Comparison of ENCODE assay signal across 12 mouse cellular contexts in the genomic region with DNA sequence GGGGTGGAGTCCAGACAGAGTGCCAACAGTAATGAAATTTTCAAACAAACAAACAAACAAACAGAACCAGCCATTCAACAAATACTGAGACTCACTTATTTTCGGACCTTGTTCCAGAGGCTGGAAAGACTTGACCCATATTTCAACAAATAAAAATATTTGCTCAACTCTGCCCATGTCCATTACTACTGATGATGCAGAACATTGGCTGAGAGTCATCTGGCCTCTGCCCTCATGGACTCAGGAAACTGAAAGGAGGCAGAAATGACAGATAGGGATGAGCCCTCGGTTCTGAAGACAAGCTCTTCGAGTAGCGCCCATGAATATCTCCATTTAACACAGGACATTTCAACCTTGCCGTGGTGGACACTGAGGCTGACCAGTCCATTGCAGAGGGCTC. TPM values are rescaled to one million over a fixed set of nuclear protein-coding genes. Genes with fewer than 3 reads are reported as not detected.
A peak's percentile ranks its signal among the peaks of the same experiment; 100 is the strongest.
DNase-seq lines count a peak whose midpoint lies in the region; ATAC-seq and TF ChIP-seq lines count a peak whose summit lies in the region.
"Had no signal": no experiment of that assay in that cellular context is flagged by ENCODE, and none has a peak within 500 bp of the region (broad histone marks: within the 10 kb centered on the region; RNA-seq: fewer than 3 reads in every experiment).

No protein-coding gene starts in this region.

- no peaks in the 10 kb centered on the region for H3K27me3 ChIP-seq in heart, embryonic 12.5 days (replicated peaks)
- no peaks in the 10 kb centered on the region for H3K27me3 ChIP-seq in lung, embryonic 16.5 days (ENCODE audit: control insufficient read depth, insufficient read depth, low read depth, low read length)
- H3K27me3 ChIP-seq in embryonic facial prominence, embryonic 15.5 days = no peaks in the 10 kb centered on the region
- H3K27me3 ChIP-seq in stomach, embryonic 14.5 days (ENCODE audit: control insufficient read depth, insufficient read depth, low read length) = no peaks in the 10 kb centered on the region
- H3K27me3 ChIP-seq in hindbrain, embryonic 16.5 days (replicated peaks; ENCODE audit: control insufficient read depth, insufficient read depth, low read length) = no peaks in the 10 kb centered on the region
- H3K27me3 ChIP-seq: CH12.LX; forebrain, embryonic 13.5 days had no signal

- H3K9ac ChIP-seq in heart, embryonic 12.5 days = no peak overlapping the region
- no peak overlapping the region for H3K9ac ChIP-seq in lung, embryonic 16.5 days (ENCODE audit: low read length)
- H3K9ac ChIP-seq in embryonic facial prominence, embryonic 15.5 days = no peak overlapping the region
- no peak overlapping the region for H3K9ac ChIP-seq in stomach, embryonic 14.5 days (replicated peaks; ENCODE audit: low read depth, low read length)
- no peak overlapping the region for H3K9ac ChIP-seq in hindbrain, embryonic 16.5 days (ENCODE audit: low read depth, low read length)
- H3K9ac ChIP-seq: forebrain, embryonic 13.5 days had no signal

- H3K4me2 ChIP-seq in heart, embryonic 12.5 days = no peak overlapping the region
- no peak overlapping the region for H3K4me2 ChIP-seq in lung, embryonic 16.5 days (ENCODE audit: low read depth, low read length)
- no peak overlapping the region for H3K4me2 ChIP-seq in embryonic facial prominence, embryonic 15.5 days (replicated peaks)
- no peak overlapping the region for H3K4me2 ChIP-seq in stomach, embryonic 14.5 days (replicated peaks; ENCODE audit: low read depth, low read length)
- no peak overlapping the region for H3K4me2 ChIP-seq in hindbrain, embryonic 16.5 days (ENCODE audit: low read length)
- H3K4me2 ChIP-seq: forebrain, embryonic 13.5 days had no signal

- no peak for DNase-seq in heart, adult 9 months (ENCODE audit: low spot score in 2 of 2)
- DNase-seq in lung, adult 2 months = no peak
- DNase-seq in urinary bladder, postnatal 4 days (ENCODE audit: low spot score in 2 of 2) = no peak
- DNase-seq: cerebellum, postnatal 36 days; left cerebral cortex, postnatal 4 days had no signal

- H3K4me1 ChIP-seq in heart, embryonic 12.5 days (replicated peaks) = peaks cover 56% of the 10 kb centered on the region
- peaks cover 6% of the 10 kb centered on the region; the same call in 1 of the 2 replicates for H3K4me1 ChIP-seq in lung, embryonic 16.5 days (replicated peaks; ENCODE audit: control insufficient read depth, insufficient read depth, low read length)
- no peaks in the 10 kb centered on the region; the same call in 1 of the 2 replicates for H3K4me1 ChIP-seq in lung, adult 2 months (ENCODE audit: control insufficient read depth, insufficient read depth, low read length)
- H3K4me1 ChIP-seq in embryonic facial prominence, embryonic 15.5 days = peaks cover 22% of the 10 kb centered on the region
- H3K4me1 ChIP-seq in stomach, embryonic 14.5 days (ENCODE audit: control insufficient read depth, insufficient read depth, low read length) = peaks cover 10% of the 10 kb centered on the region
- peaks cover 4% of the 10 kb centered on the region for H3K4me1 ChIP-seq in hindbrain, embryonic 16.5 days (ENCODE audit: control insufficient read depth, insufficient read depth, low read depth, low read length)
- H3K4me1 ChIP-seq: forebrain, embryonic 13.5 days had no signal

- H3K36me3 ChIP-seq in heart, embryonic 12.5 days = no peaks in the 10 kb centered on the region
- H3K36me3 ChIP-seq in lung, embryonic 16.5 days (ENCODE audit: control insufficient read depth, insufficient read depth, low read length) = no peaks in the 10 kb centered on the region
- no peaks in the 10 kb centered on the region for H3K36me3 ChIP-seq in embryonic facial prominence, embryonic 15.5 days
- H3K36me3 ChIP-seq in stomach, embryonic 14.5 days (ENCODE audit: control insufficient read depth, insufficient read depth, low read length) = no peaks in the 10 kb centered on the region
- H3K36me3 ChIP-seq in hindbrain, embryonic 16.5 days (ENCODE audit: control insufficient read depth, insufficient read depth, low read length) = no peaks in the 10 kb centered on the region

- no peak for ATAC-seq in heart, embryonic 12.5 days (ENCODE audit: insufficient number of reproducible peaks, low FRiP score)
- ATAC-seq in lung, embryonic 16.5 days (ENCODE audit: low read depth) = no peak
- ATAC-seq in embryonic facial prominence, embryonic 15.5 days (ENCODE audit: insufficient number of reproducible peaks, low FRiP score, low TSS enrichment, low read depth) = no peak
- no peak for ATAC-seq in stomach, embryonic 14.5 days (ENCODE audit: insufficient number of reproducible peaks, insufficient read depth, low FRiP score, low read depth)
- no peak for ATAC-seq in hindbrain, embryonic 16.5 days
- ATAC-seq: forebrain, embryonic 13.5 days had no signal

- 81% methylated on average over 5 of the region's 5 CpGs for WGBS in heart, embryonic 12.5 days
- WGBS in lung, embryonic 16.5 days = 80% methylated on average over 5 of the region's 5 CpGs
- WGBS in lung, adult 2 months = 65% methylated on average over 5 of the region's 5 CpGs
- WGBS in embryonic facial prominence, embryonic 15.5 days = 90% methylated on average over 5 of the region's 5 CpGs
- 86% methylated on average over 5 of the region's 5 CpGs for WGBS in stomach, embryonic 14.5 days
- WGBS in hindbrain, embryonic 16.5 days = 93% methylated on average over 5 of the region's 5 CpGs

- peak overlapping the region; percentile 95 for H3K27ac ChIP-seq in heart, embryonic 12.5 days (ENCODE audit: poor library complexity, severe bottlenecking)
- H3K27ac ChIP-seq in lung, embryonic 16.5 days (ENCODE audit: low read length) = peak overlapping the region; percentile 91; the same call in 1 of the 2 replicates
- H3K27ac ChIP-seq in embryonic facial prominence, embryonic 15.5 days (replicated peaks) = peak overlapping the region; percentile 83; the same call in 1 of the 2 replicates
- peak overlapping the region; percentile 82 for H3K27ac ChIP-seq in stomach, embryonic 14.5 days (ENCODE audit: low read length)
- no peak overlapping the region for H3K27ac ChIP-seq in hindbrain, embryonic 16.5 days (ENCODE audit: low read depth, low read length)
- H3K27ac ChIP-seq: forebrain, embryonic 13.5 days had no signal

- no peak overlapping the region for H3K4me3 ChIP-seq in heart, embryonic 12.5 days
- no peak overlapping the region for H3K4me3 ChIP-seq in lung, embryonic 16.5 days (ENCODE audit: low read length)
- no peak overlapping the region for H3K4me3 ChIP-seq in lung, adult 2 months (replicated peaks; ENCODE audit: extremely low read depth, low read depth, low read length)
- H3K4me3 ChIP-seq in embryonic facial prominence, embryonic 15.5 days (replicated peaks) = no peak overlapping the region
- H3K4me3 ChIP-seq in stomach, embryonic 14.5 days (ENCODE audit: low read depth, low read length) = no peak overlapping the region
- no peak overlapping the region for H3K4me3 ChIP-seq in hindbrain, embryonic 16.5 days (ENCODE audit: low read length)
- H3K4me3 ChIP-seq: forebrain, embryonic 13.5 days had no signal

- no peak for TF ChIP-seq POLR2A in lung, adult 2 months (IDR thresholded peaks at IDR 0.05; ENCODE audit: borderline replicate concordance, extremely low read depth, low read depth, low read length)

- no peaks in the 10 kb centered on the region for H3K9me3 ChIP-seq in heart, embryonic 12.5 days (replicated peaks)
- no peaks in the 10 kb centered on the region for H3K9me3 ChIP-seq in lung, embryonic 16.5 days (ENCODE audit: control insufficient read depth, low read length)
- no peaks in the 10 kb centered on the region for H3K9me3 ChIP-seq in embryonic facial prominence, embryonic 15.5 days (replicated peaks)
- H3K9me3 ChIP-seq in stomach, embryonic 14.5 days (ENCODE audit: control insufficient read depth, low read depth, low read length) = no peaks in the 10 kb centered on the region
- no peaks in the 10 kb centered on the region for H3K9me3 ChIP-seq in hindbrain, embryonic 16.5 days (ENCODE audit: control insufficient read depth, low read length)
- H3K9me3 ChIP-seq: forebrain, embryonic 13.5 days had no signal

- TF ChIP-seq CTCF in lung, adult 2 months (IDR thresholded peaks at IDR 0.05; ENCODE audit: insufficient read depth, low read length) = no peak

RNA-seq across cellular contexts. Expression of gene Ift81, which starts 8.2 kb away (rescaled TPM):
- polyA plus RNA-seq in heart, embryonic 12.5 days (2016; fragmentation: Nextera tagmentation; extraction: Ambion mirVana) = 25.2 and 30.0 TPM in 2 replicates
- polyA plus RNA-seq in lung, embryonic 16.5 days (2015; fragmentation: Nextera tagmentation; extraction: Ambion mirVana) = 41.3 and 46.0 TPM in 2 replicates
- polyA plus RNA-seq in lung, adult 2 months (2012; rRNA removed) = 2.6 and 6.7 TPM in 2 replicates
- polyA plus RNA-seq in embryonic facial prominence, embryonic 15.5 days (2015; fragmentation: Nextera tagmentation; extraction: Ambion mirVana) = 41.4 and 44.8 TPM in 2 replicates
- 49.9 and 50.8 TPM in 2 replicates for polyA plus RNA-seq in stomach, embryonic 14.5 days (2014; fragmentation: Nextera tagmentation; extraction: Ambion mirVana)
- 54.5 and 58.0 TPM in 2 replicates for polyA plus RNA-seq in hindbrain, embryonic 16.5 days (2015; fragmentation: Nextera tagmentation; extraction: Ambion mirVana)

RNA-seq across cellular contexts. Expression of gene P2rx7, which starts 21.2 kb away (rescaled TPM):
- polyA plus RNA-seq in heart, embryonic 12.5 days (2016; fragmentation: Nextera tagmentation; extraction: Ambion mirVana) = 0.76 and 0.91 TPM in 2 replicates
- polyA plus RNA-seq in lung, embryonic 16.5 days (2015; fragmentation: Nextera tagmentation; extraction: Ambion mirVana) = 4.2 TPM in 2 replicates
- polyA plus RNA-seq in lung, adult 2 months (2012; rRNA removed) = 36.5 and 53.2 TPM in 2 replicates
- 3.2 and 3.6 TPM in 2 replicates for polyA plus RNA-seq in embryonic facial prominence, embryonic 15.5 days (2015; fragmentation: Nextera tagmentation; extraction: Ambion mirVana)
- polyA plus RNA-seq in stomach, embryonic 14.5 days (2014; fragmentation: Nextera tagmentation; extraction: Ambion mirVana) = 1.9 and 2.9 TPM in 2 replicates
- polyA plus RNA-seq in hindbrain, embryonic 16.5 days (2015; fragmentation: Nextera tagmentation; extraction: Ambion mirVana) = 4.8 and 6.1 TPM in 2 replicates
